Mouse (Mus musculus): ENCODE measurements at regions not wholly inside any gene's neighbourhood (a gene's known extent, or its start where the extent isn't known, plus 50 kb on each side); places are given as distances from the start of the nearest gene placed in this dataset.

DNA sequence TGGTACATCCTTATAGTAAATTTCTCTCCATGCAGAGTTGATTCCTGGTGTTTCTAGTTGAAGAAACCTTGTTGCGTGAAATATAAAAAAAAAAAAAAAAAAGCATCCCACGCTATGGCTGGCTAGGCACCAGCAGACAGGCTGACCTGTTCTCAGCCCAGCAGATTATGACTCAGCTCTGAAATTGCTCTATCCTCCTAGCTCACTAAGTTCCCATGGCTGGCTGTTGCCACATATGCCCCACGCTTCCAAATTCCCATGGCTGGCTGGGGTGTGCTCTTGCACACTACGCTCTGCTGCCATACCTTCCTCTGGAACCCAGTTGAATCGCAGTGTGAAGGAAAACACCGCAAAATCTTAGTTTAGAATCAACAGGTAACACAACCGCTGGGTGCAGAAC is 270.1 kb downstream of the Mid1ip1 start:
- no peak for DNase-seq

DNA sequence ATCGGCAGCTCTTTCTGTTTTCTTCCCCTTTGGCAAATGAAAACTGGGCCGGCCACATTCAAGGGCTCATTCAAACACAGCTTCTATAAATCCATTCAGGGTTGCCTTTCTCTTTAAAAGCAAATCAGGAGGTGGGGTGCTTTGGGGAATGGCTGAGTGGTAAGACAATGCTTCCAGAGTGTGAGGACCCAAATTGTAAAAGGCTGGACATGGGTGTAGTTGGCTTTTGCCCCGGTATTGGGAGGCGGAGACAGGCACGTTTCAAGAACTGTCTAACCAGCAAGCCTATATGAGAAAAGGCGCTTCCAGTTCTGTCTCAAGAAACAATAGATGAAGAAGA is 277.0 kb downstream of the Mid1ip1 start:
- no peak for DNase-seq

GRCm38 (mm10) chrX:10992211-10993004 is 277.6 kb downstream of the Mid1ip1 start:
- peak; percentile 23 for DNase-seq

- DNase-seq = peak; percentile 4
These were observed 278.2 kb downstream of the Mid1ip1 start for GRCm38 (mm10) chrX:10993005-10993377.

DNA sequence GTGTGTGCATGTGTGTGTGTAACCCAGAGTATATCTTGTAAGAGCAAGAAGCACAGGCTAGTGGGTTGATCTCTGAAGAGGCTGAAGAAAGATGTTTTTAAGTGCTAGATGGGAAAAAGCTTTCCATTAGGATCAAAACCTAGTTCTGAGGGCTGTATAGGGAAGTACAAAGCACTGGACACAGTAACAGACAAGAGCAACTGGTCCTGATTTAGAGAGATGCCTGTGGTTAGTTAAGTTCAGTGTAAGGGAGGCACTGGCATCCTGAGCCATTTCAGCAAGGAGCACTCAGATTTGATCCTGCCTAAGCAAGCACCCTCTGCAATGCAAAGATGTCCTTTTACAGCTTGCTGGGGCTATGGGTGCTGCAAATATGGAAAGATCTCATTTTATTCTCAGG is 280.1 kb downstream of the Mid1ip1 start:
- no peak for DNase-seq

- no peak for DNase-seq
These were observed 286.4 kb downstream of the Mid1ip1 start for GRCm38 (mm10) chrX:11001180-11001579.

GRCm38 (mm10) chrX:11039278-11039677 is 259.8 kb upstream of the H2al1a start:
- no peak for DNase-seq

- no peak for DNase-seq
These were observed 252.3 kb upstream of the H2al1a start for GRCm38 (mm10) chrX:11046769-11047168.

DNA sequence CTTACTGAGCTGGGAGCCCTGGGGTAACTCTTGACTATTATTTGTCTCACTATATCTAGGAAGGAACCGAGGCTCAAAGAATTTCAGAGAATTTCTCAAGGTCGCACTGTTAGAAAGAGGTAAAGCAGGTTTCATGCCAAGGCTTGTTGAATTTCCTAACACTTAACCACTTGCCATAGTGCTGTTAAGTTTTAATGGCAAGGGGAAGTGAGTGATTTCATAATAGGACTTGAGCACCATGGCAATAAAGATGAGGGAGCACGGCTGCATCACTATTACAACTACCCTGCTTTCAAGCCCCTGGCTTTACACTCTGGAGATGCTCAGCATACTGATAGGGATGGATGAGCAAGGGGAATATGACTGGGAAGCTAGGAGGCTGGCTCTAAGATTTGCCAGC is 216.9 kb upstream of the H2al1a start:
- no peak for DNase-seq

GRCm38 (mm10) chrX:11082845-11083244 is 216.2 kb upstream of the H2al1a start:
- no peak for DNase-seq

- no peak for DNase-seq
These were observed 212.6 kb upstream of the H2al1a start for GRCm38 (mm10) chrX:11086257-11087072.

- peak; percentile 43 for DNase-seq
These were observed 211.1 kb upstream of the H2al1a start for GRCm38 (mm10) chrX:11087913-11088312.

DNA sequence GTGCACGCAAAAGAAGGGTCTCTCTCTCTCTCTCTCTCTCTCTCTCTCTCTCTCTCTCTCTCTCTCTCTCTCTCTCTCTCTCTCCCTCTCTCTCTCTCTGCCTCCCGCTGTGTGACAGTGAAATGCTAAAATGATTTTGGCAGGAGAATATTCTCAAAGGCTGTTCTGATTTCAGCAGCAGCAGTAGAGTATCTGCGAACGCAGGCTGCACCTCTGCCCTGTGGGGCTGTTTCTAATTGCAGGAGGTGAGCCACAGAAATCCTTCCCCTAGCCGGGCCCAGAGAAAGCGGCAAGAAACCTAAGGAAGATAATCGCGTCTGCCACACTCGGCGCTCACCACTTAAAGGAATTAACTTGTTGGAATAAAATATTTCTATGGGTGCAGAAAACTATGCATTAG is 210.6 kb upstream of the H2al1a start:
- DNase-seq = no peak

DNA sequence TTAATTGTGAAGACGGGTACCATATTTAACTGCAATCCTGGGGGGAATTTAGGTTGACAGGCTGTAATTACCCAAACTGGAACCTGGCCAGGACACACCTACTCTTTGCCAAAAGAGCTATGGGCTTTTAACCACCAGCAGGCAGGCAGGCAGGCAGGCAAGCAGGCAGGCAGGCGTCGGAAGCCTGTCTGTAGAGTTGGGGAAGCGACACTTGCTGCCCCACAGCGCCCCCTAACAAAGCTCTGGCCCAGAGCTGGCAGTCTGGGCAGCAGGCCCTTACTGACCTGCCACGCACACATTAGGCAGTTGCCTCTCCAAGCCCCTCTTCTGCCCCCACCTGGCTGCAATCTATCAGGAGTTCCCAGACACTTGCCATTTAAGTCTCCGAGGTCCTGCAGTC is 208.6 kb upstream of the H2al1a start:
- DNase-seq = peak; percentile 45

- DNase-seq = no peak
These were observed 201.3 kb upstream of the H2al1a start for GRCm38 (mm10) chrX:11097581-11098254.

DNA sequence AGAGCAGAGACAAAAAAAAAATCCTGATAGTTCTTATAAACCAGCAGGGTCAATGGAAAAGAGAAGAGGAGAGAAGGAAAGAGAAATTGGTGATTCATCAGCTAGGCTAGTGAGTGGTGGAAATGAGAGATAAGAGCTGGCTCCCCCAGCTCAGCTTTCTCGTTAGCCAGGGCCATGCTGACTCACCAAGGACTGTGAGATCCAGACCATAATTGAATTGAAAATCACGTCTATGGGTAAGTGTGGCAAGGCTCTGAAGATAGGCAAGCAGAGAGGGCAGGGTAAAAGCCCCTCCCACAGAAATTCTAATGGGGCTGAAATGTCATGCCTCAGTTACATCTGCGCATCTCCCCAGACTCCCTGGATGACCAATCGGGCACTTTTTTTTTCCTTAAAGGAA is 200.7 kb upstream of the H2al1a start:
- DNase-seq = no peak

DNA sequence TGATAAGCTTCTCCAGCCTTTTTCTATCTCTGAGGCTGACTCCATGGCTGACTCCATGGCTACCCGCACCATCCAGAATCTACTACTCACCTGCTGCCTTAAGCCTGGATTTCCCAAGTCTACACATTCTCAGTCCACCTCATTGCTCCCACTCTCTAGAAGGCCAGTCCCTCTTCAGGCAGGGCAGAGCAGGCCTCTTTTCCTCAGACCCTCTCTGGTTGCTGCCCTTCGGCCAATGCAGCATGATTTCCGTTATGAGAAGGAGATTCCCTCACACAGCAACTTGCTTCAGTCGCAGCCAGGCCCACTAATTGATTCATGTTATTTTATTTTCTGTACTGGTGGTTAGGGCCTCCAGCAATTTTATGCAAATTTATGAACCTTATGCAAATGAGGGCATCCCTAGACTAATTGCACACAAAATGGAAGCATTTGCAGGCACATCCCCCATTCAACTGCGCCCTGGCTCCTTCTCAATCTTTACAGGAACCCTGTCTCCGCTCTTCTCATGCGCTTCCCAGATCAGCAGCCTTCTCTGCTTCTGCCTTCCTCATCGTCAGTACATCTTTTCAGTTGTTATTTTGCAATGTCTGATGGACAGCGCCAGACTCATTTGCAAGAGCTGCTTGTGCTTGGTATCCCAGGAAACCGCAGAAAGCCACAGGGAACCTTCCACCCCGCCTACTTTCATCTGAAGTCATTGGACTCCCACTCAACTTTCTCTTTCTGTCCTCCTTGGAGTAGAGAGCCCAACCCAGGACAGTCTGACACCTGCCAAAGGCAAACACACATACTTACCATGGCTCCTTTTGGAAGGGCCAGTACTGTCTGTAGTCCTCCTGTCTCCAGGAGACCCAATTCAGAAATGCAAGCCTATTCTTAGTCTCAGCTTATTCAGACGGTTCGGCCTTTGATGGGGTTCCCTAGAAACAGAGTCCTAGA is 199.6 kb upstream of the H2al1a start:
- DNase-seq = no peak

- DNase-seq = peak; percentile 44
These were observed 198.1 kb upstream of the H2al1a start for GRCm38 (mm10) chrX:11100935-11101334.

DNA sequence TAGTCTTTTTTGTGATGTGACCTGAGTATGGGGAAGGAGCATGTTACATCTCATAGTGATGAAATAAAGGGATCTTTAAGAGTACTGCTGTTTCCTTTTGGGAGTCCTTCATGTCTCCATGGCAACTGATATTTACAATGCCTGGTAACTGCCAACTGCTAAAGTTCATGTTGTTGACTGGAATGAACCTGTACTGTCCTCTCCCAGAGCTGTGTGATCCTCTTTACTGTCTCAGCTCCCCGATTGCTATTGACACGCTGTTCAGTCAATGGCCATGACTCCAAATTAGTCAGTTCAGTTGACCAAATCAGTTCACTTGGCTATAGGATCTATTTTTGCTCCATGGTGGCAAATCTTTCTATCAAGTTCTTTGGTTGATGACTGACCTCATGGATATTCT is 167.8 kb upstream of the H2al1a start:
- no peak for DNase-seq

- peak; percentile 7 for DNase-seq
These were observed 159.1 kb upstream of the H2al1a start for GRCm38 (mm10) chrX:11139971-11140421.

GRCm38 (mm10) chrX:11141294-11141693 is 157.8 kb upstream of the H2al1a start:
- DNase-seq = no peak

DNA sequence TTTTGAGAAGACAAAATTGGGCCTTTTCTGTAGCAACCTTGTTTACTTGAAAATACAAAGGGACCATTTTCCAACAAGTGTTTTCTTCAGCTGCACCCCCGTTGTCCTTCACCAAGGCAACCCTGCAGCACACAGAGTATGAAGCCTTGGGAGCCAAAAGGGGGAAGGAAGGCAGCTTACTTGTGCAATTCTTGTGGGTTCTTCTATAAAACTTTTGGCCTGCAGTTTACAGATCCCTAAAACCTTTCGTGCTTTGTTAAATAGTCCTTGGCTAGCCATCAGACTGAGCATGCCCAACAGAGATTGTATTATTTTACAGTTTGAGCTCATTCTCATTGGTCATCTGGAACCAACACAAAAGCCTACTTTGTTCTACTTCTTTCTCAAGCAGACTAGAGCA is 140.6 kb upstream of the H2al1a start:
- no peak for DNase-seq

DNA sequence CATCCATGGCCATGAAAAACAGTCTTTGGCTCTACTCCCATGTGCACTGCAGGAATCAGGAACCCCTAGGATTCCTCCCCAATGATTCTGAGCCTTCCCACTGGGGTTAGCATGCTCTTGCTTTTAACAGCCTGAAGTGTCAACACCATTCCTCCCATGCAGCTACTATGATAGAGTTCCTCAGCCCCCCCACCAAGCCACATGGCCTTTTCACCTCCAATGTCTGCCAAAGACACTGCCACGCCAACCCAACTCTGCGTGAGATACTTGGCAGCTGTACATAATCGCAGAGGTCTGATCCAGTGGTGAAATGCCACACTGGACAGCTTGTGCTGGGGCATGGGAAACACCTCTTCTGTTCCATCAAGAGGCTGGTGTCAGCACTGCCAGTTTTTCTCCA is 128.6 kb upstream of the H2al1a start:
- DNase-seq = no peak
